Mouse (Mus musculus) kidney, adult 11 months (tissue): ENCODE data around the gene Dars2.
A peak's percentile ranks its signal among the peaks of the same experiment; 100 is the strongest.

Experiments
- DNase-seq: peaks from one replicate; pipeline ENCODE4 v3.0.0; 2022

Gene Dars2

DNA sequence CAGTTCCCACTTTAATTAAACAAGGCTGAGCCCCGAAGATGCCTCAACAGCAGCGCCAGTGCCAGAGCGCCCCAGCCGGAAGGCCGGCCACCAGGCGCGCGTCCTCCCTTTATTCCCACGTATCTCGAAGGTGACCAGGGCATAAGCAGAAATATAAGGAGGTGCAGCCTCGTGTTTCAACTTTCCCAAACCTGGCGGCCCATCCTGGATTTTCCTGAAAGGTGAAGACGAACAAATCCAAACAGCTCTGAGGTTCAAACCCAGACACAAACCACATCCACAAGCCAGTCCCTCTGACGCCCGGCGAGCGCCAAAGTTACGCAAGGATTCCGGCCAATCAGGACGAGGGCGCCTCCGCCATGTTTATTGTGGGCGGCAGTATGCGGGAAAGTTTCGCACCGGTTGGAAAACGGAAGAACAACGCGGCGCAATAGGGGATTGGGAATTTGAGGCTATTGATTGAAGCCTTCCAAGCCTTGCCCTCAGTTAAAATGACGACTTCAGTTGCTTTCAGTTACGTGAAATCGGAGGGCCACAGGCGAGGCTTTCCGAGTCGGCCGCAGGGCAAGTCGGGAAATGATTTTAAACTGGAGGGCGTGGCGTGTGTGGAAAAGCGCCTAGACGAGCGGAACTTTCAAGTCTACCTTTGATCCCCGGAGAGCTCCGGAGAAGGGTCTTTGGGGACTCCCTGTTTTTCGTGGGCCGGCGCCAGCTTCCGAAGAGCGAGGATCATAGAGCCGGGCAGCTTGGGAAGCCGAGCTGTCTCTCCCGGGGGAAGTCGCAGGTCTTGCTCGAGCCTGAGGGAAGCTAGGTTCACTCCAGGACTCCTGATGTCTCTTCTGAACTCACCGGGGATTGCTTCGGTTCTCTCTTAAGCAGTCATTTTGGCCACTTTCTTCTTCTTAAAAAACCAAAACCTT is at the start of gene Dars2, which contains the start of gene Cenpl:
Dars2 (minus strand) TSS at position 307 of the 920 bp plus-strand sequence.
Cenpl (plus strand) TSS at position 362 of the 920 bp plus-strand sequence.
- peak; percentile 96 for DNase-seq

DNA sequence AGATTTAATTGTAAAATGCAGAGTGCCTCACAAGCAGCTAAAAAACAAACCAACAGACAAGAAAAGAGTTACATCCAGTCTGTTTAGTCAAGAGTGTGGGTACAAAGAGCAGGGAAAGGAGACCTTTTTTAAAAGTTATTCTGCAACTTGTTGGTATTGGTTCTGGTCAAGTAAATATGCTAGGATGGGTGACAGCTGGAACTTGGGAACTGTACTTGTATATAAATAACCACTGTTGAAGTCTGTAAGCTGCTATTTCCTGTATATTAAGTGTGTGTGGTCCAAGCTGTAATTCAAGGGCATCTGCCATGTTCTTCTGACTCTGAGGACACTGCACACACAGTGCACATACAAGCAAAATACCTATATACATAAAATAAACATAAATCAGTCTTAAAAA is 44.1 kb upstream of the Dars2 start:
- no peak for DNase-seq

DNA sequence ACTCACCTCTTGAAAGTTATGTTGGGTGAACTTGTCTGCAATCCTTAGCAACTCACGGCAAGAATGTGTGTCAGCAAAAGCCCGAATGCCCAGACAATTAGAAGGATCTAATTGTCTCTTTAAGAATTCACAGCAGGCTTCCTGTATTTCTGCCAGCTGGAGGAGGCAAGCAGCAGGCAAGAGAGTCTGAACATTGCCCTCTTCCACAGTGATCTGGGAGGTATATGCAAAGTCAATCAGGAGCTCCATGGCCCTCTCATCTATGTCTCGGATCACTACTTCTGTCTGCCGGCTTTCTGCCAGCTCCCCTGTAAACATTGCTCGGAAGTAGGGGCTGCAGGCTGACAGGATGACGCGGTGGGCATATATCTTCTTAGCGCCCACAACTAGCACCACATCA is 38.8 kb upstream of the Dars2 start:
- peak; percentile 58 for DNase-seq

DNA sequence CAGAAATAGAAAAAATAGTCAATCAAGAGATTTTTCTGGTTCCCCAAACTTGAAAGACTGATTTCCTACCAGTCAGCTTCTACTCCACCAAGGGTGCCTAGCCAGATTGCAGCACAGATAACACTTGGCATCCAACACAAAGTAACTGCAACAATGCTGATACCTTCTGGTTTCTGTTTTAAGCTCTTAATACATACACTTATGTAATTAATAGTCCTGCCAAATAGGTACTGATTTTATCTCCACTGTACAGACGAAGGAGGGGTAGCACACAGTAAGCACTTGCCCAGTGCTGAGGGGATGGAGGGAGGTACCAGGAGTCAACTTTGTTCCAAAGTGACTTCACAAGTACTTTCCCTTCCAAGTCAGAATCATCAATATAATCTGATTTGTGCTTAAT is 33.4 kb upstream of the Dars2 start:
- DNase-seq = no peak

DNA sequence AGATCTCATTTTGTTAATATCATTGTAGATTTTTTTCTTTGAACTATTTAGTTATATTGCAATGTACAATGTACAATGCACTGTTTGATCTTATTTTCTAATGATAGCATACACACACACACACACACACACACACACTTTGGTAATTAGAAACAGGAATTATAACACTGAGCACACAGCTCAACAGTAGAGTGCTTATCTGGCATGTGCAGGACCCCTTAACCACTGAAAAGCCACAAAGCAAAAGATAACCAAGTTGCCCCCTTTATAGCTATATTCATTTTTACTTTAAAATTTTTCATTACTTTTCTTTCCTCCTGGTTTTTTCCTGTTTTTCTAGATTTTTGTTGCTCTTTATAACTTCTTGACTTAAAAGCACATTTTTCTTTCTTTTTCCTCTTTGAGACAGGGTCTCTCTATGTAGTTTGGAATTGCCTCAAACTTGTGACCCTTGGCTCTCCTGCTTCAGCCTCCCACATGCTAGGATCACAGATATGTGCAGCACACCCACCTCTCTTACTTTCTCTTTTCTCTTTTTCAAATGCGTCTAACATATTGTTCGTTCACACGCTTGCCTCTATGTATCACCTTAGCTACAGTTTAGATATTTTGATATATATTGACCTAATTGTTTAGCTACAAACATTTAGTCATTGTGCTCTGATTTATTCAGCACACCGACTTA is 29.4 kb upstream of the Dars2 start:
- DNase-seq = no peak

DNA sequence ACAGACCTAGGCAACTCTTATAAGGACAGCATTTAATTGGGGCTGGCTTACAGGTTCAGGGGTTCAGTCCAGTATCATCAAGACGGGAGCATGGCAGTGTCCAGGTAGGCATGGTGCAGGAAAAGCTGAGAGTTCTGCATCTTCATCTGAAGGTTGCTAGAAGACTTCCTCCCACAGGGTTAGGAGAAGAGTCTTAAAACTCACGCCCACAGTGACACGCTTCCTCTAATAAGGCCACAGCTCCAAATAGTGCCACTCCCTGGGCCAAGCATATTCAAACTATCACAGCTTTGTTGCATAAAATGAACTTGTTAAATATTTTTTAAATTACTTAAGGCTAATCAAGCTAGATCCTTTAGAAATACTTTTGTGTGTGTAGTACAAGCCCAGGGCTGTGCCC is 6.8 kb upstream of the Dars2 start:
- no peak for DNase-seq

DNA sequence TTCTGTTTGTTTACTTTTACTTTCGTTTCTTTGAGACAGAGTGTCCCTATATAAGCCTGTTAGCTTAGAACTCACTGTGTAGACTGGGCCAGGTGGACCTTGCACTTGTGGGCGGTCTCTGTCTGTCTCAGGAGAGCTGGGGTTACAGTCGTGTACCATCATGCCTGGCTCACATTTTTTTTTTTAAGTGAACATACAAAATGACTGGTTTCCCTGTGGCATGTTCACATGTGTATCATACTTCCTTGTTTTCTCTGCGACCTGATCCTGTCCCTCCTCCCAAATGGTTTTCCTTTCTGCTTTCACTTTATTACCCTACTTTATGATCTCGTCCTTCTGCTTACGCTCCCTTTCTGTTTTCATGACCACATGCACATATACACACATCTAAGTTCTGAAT is 5.8 kb upstream of the Dars2 start:
- DNase-seq = peak; percentile 70

DNA sequence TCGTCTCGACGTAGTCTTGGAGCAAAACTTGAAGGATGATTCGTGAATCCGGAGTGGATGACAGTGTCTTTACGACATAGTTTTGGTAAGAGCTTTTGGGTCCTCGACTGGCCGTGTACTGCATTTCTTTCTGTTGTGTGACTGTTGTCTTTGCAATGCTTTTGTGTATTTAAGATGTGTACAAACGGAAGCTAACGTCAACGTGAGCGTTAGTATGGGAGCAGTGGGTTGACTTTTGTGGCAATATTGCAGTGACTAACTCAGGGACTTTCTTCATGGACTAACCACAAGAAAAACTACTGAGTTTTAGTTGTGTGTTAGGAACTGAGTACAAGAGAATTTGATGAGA is 788 bp upstream of the Dars2 start:
- DNase-seq = no peak

DNA sequence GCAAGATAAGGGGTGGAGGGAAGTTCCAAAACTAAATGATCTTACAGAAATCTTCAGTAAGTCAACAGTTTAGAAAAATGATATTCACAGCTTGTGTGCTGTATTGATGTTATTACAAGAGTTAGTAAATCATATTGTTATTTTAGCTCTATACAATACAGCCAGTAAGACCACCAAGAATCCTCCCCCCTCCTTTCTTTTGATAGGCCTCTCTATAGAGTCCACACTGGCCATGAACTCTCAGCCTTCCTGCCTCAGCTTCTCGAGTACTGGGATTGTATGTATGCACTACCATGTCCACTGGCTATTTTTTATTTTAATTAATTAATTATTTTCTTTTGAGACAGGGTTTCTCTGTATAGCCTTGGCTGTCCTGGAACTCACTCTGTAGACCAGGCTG is 7.1 kb downstream of the Dars2 start:
- DNase-seq = no peak

DNA sequence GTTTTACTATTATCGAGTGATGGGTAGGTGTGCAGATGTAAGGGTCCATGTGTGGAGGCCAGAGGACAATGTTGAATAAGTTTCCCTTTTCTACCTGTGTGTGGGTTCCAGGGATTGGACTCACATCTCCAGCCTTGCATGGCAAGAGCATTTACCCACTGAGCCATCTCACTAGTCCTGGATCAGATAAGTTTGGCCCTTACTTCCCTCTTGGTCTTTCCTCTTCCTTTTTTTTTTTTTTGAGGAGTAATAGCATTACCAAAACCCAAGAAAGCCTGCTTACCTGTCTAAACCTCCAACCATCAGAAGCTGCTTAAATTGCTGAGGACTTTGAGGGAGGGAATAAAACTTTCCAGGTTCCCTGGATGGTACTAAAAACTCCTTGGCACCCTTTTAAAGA is 13.3 kb downstream of the Dars2 start:
- DNase-seq = no peak

DNA sequence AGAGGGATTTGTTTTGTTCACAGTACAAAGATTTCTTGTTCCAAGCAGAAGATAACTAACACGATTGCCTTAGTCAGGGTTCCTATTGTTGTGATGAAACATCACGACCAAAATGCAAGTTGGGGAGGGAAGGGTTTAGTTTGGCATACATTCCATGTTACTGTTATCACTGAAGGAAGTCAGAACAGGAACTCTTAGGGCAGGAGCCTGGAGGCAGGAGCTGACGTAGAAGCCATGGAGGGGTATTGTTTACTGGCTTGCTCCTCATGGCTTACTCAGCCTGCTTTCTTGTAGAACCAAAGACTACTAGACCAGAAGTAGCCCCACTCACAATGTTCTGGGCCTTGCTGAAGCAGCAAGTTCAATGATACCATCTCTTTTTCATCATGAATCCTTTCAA is 23.5 kb downstream of the Dars2 start:
- no peak for DNase-seq

DNA sequence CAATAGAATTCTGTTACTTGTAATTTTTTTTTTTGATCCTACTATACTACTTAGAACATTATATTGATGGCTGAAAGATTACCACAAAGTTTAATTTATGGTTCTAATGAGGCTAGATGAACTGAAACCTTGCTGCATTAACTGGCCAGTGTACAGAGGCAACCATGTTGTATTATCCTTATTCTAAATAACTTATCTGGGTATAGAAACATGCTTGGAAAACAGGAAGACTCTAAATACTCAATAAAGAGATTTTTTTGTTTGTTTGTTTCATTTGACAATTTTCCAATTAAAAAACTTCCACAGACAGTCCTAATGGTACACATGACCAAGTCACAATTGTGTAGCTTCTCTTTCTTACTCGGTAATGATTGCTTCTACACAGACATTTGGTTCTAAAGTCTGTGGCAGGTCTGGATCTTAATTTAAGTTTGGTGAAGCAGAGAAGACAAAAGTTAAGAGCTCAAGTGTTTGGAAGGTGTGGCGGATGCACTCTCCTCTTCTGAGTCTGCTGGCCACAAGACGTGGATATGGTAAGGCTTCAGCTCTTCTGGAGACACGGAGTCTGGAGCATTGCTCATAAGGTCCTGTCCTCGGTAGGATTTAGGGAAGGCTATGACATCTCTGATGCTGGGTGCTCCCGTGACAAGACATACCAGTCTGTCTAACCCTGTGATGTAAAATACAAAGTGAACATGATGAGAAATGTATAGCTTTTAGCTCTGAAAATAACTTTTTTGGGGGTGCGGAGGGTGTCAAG is 29.0 kb downstream of the Dars2 start:
- no peak for DNase-seq

DNA sequence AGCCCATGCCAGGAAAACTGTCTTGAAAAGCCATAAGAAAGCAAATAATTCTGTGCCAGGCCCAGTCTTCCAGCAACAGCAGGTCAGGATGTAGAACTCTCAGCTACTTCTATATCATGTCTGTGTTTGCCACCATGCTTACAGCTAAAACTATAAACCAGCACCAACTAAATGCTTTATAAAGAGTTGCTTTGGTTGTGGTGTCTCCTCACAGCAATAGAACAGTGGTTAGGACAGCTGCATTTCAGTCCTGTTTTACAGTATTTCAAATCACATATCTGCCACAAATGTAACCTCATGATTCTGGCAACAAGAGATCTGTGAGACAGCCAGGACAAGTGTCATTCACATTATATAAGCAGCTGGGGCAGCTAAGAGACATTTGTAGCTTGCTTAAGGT is 29.6 kb downstream of the Dars2 start:
- DNase-seq = no peak

DNA sequence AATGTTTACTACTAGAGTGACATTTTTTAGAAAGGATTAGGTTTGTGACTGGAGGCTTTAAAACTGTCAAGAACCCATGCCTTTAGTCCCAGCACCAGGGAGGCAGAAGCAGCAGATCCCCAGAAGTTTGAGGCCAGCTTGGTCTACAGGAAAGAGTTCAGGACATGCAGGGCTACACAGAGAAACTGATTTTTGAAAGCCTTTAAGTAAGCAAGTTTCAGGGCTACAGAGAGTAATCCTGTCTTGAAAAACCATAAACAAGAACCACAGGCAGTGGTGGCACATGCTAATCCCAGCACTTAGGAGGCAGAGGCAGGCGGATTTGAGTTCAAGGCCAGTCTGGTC is 30.1 kb downstream of the Dars2 start:
- DNase-seq = no peak

DNA sequence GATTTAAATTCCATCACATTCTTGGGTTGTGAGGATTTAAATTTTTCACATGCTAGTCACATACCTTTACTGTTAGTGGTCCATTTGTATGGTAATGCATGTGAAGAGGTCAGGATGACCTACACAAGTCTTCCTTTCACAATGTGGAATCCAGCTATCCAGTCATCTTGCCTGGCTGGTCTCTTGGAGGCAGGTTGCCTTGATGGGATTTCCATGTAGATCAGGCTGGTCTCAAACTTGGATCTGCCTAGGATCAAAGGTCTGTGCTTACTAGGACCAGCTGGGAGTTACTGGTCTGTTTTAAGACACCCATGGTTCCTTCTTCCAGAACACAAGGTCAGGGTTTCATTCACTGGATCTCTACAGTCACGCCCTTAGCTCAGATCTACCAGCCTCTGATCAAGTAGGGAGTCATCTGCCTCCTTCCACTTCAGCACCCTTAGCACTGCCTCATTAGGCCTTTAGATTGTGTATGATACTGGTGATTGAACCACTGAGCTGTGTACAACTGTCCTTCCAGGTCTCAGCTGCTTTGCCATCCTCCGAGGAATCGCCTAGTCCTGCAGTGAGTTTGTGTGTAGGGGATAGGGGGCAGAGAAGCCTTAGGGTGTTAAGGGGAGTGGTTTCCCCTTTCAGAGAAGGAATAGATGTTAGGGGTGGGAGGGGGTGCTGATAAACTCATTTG is 30.6 kb downstream of the Dars2 start:
- DNase-seq = no peak

DNA sequence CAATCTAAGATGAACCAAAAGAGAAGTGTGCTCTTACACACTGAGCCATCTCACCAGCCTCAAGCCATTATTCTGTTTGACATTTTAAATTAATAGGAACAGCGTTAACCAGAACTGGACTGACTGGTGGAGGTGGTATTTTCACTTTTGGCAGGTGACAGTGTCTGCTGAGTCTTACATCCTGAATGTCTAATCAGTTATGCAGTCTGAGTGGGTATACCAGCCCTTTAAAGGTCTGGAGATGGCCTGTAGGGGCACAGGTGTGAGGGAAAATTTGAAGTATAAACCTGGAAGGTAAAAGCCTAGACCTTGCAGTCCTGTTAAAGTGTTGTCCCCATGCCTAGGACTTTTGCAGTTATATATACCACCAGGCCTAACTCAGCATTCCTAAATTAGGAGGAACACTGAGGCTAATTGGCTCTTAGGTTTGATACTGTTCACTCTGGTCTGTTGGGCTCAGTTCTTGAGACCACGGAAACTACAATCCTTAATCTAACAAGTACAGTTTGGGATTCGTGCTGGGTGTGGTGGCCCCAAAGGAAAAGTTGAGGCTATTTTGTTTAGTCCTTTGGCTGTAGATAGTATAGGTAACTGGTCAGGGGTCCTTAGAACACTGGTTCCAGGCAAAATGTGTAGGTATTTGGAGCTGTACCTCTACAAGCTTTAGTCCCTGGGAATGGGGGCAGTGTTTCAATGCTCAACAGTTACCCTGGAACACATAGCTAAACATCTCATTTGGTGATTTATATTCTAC is 31.3 kb downstream of the Dars2 start:
- no peak for DNase-seq

DNA sequence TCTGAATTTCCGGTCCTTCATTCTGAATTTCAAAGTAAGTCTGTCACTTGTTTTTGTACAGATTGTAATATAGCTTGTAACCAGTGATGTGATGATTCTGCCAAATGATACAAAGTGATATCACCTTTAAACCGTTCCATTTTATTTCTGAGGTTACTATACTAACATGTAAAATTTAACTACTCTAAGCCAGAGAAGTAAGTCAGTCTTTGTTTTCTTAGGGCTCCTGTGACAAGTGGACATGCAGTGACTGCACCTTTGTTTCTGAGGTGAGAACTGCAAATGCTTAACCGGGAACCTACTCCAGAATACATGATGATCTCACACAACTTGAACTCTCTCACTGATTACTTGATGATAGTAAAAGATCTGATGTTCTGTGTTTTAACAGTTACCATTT is 32.5 kb downstream of the Dars2 start:
- DNase-seq = no peak

DNA sequence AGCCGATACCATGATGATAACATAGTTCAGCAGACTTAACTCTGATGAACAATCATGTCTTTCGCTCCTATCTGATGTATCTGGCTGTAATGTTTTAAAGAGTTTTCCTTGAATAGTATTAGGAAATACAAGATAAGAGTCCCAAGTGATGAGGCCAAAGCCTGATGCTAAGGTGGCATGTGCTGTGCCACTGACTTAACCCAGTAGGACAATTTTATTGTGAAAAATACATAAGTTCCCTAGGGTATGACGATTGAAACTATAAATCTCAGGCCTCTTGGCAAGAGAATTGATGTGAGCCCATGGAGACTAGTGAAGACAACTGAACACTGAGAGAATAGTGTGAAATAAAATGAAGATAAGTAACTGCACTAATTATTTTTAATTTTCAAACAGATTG is 32.9 kb downstream of the Dars2 start:
- DNase-seq = no peak

DNA sequence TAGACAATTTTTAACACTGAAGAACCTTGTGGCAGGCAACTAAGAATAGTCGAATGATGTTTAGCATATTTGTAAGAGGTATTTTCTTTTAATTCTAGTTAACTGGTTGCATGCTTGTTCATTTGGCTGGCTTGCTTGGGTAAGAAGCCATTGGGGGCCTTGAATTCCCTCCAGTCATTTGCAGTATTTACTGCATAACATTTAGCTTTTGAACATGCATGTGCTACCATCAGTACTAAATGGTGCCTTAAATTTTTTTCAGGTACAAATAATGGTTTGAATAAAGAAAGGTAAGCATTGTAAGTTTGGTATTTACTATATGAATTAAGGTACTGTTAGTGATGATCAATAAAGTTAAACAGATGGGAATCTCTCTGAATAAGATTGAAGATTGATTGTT is 33.4 kb downstream of the Dars2 start:
- DNase-seq = no peak

DNA sequence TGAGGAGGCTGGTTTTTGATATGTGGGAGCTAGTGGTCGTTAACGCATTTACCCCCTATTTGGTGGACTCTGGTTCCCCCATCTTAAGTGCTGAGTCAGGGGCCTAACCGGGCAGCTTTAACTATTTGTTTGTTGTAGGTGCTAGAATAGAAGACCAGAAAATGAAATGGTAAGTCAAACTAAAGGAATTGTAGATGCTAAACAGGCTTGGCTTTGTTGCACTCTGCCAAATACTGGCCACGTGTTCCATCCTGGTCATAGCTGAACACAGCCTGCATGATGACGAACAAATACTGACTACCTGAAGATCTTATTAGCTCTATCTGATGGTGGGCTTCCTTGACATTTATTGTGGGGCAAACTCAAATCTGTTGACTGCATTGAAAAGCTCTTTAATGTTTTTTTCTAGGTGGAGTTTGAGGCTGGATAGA is 34.0 kb downstream of the Dars2 start:
- no peak for DNase-seq

DNA sequence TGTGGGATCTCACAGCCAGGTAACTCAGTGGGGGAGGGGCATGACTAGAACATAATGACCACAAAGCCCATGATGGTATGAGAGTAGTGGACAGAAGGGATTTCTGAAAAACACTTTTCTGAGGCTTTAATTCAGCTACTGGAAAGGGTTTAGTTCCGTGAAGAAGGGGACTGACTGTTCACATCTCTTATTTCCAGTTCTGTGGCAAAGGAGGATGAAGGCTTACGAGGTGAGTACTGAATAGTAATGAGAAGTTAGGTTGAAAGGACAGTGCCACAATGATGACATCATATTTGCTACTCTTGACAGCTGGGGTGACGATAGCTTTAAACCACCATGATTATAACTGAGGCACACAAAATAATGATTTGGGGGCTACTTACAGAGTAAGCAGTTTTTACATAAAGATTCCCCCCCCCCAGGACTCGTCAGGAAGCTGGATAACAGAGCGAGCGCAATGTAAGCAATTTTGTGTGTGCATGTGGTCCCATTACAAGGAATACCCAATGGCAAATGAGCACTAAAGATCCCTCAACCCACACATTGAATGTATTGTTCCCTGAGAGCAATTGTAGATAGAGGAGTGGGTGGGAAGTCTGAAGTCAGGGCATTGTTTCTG is 34.6 kb downstream of the Dars2 start:
- DNase-seq = no peak

DNA sequence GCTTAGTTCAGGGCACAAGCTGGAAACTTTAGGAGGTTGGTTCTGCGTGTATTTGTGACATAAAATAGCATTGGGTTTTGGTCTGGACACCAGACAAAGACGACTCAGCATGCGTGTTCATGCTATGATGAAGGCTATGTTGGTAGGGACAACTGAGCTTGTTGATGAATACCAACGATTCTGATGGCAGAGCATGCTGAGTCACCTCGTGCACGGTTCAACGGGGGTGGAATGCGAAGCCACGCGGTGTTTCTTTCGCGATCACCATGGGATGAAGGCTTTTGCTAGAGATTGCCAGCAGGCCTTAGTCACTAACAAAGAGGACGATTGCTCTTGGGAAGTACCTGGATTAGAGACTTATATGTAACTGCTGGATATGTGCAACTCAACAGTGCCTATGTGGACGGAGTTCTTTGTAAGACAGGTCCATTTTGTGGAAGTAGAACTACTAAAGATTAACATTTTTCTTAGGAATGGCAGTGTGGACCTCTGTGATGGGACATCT is 35.1 kb downstream of the Dars2 start:
- DNase-seq = no peak
